Mouse (Mus musculus) heart, adult 18-20 months (tissue): ENCODE measurements at regions not wholly inside any gene's neighbourhood (a gene's known extent, or its start where the extent isn't known, plus 50 kb on each side); places are given as distances from the start of the nearest gene placed in this dataset.

Experiments
- DNase-seq, 2 experiments: peaks; one replicate each; pipeline ENCODE4 v3.0.0; 2021 to 2022; ENCODE audit warnings: mixed read lengths in 1 of 2

DNA sequence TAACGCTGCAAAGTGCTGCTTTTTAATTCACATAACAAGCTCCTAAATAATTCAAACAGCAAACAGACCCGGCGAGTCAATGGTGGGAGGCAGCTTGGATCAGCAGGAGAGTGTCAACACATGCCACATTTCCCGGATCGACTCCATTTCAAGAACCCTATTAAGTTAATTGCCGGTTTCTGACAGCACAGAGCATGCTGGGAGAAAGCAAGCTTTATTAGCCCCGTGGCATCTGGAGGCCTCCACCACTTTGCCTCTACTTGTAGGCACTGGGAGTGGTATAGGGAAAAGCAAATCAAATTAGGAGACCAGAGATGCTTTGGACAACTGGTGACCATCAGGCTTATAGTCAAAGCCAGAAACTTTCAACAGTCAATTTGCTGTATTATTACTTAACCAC lies 188.5 kb downstream of the Emx2 start:
- no peak for DNase-seq

DNA sequence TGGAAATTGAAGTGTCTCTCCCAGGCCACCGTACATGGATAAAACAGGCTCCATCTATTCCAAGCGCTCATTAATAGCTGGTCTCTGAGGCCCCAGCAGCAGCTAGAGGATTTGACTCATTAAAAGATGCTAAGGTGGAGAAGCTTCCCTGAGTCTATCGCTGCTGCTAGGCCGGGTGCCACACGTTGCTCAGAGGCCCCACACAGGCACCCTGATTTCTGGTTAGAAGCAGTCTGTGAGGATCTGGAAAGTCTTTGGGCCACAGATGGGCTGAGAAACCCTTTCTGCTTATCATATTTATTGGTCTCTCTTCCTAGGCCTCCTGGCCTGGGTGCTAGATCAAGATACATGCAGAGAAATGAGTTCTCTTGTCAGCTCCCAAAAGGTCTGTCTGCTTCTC lies 191.2 kb downstream of the Emx2 start:
- DNase-seq, result no peak

DNA sequence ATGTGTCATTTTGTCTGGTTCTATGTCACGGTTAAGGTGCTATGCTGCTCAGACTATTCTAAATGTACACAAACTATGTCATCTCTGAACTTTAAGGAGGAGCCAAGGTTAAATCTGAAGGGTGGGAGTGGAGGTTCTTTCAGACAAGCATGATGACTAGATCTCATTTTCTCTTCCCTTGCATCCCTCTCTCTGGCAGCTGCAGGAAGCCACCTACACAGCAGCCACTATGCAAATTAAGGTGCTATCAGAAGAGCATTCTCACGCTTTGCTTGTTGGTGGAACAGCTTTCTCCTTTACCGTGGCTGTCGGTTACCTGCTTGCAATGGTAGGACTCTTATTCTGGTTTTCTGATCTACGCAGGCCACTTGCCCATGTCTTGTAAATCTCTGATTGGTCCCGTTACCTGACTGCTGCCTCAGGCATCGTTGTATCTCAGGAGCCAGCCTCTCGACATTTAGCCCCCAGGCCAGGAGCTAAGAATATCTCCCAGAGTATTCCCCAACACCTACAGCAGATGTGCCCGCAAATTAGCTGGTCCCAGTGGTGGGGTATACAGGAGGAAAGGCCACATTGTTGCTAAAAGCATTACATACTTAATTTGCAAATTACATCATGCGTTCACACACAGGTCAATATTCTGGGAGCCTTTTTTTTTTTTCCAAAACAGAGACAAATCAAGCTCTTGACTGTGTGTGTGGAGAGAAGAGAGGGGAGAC lies 192.6 kb downstream of the Emx2 start:
- no peak for DNase-seq

GRCm38 (mm10) chr19:59653631-59654367 lies 195.6 kb downstream of the Emx2 start:
- DNase-seq, result no peak

DNA sequence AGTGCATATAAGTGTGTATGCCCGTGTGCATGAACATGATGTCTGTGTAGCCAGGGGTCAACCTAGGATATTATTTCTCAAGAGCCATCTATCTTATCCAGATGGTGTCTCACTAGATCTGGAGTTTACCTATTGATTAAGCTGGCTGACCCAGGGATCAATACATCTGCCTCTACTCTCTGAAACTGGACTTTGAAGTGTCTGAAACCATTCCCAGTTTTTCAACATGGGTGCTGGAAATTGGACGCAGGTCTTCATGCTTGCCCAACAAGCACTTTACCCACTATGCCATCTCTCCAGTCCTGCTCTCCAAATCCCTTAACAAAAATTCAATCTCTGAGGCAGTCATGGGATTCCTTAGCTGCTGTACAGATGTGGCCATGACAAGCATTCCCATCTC lies 197.1 kb downstream of the Emx2 start:
- no peak for DNase-seq

GRCm38 (mm10) chr19:59669793-59670192 lies 211.6 kb downstream of the Emx2 start:
- no peak for DNase-seq

GRCm38 (mm10) chr19:59673537-59673936 lies 215.4 kb downstream of the Emx2 start:
- no peak for DNase-seq

GRCm38 (mm10) chr19:59679191-59679590 lies 221.0 kb downstream of the Emx2 start:
- no peak for DNase-seq

DNA sequence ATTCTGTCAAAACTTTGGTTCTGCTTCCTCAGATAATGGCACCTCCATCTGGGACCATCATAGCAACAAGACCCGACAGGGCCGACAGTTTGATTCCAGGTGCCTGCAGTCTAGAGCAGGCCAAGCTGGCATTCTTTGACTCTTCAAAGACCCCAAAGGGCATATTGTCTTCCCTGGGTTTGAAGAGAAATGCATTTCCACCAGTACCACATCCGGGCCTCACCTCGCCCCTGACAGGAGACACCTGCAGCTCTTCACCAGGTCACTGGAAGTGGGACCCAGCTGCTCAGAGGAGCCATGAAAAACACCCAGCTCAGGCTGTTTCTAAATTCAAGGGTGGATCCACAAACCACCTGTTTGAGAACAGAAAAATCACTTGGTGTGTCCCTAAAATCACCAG lies 222.2 kb downstream of the Emx2 start:
- DNase-seq, result no peak

GRCm38 (mm10) chr19:59684292-59684691 lies 226.1 kb downstream of the Emx2 start:
- DNase-seq, result no peak

GRCm38 (mm10) chr19:59685826-59686717 lies 227.9 kb downstream of the Emx2 start:
- DNase-seq, result no peak

DNA sequence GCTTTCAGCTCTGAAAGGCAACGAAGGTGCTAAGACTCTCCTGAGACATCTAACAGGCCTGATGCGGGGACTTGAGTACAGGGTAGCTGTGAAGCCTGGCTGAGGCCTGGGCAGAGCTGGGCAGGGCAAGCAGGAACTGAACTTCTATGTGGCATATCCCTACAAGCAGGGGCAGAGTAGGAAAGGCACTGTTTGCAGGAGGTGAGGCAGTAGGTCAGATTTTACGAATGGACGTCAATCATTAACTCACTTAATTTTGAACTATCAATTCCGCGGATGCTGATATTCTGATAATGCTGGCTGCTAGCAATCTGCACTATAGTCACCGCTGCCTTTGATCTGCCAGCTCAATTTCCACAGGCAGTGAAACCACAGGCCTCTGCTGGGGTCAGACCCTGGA lies 229.0 kb downstream of the Emx2 start:
- DNase-seq, result no peak

GRCm38 (mm10) chr19:59687681-59688080 lies 229.5 kb downstream of the Emx2 start:
- no peak for DNase-seq

DNA sequence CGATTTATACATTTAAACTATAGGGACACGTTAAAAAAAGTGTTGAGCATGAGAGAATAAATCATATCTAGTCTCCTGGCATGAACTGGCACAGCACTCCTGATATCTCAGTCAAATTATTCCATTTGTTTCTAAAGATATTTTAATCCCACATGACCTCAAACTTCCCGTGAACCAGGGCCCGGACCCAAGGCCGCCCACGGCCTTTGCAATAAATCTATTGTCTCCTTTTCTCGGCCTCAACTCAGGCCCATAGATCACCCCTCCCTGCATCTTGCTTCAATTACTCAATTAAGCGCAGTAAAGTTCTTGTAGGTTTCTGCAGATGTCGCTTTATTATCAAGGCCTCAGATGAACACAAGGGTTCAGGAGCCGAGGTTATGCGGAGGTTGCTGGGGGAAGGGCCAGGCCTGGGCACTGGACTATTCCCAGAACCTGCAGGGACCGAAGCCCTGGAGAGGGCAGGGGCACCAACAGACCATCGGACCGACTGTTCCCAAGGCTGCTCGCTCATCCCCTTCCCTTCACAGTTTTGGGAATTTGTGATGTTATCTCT lies 233.4 kb downstream of the Emx2 start:
- no peak for DNase-seq

DNA sequence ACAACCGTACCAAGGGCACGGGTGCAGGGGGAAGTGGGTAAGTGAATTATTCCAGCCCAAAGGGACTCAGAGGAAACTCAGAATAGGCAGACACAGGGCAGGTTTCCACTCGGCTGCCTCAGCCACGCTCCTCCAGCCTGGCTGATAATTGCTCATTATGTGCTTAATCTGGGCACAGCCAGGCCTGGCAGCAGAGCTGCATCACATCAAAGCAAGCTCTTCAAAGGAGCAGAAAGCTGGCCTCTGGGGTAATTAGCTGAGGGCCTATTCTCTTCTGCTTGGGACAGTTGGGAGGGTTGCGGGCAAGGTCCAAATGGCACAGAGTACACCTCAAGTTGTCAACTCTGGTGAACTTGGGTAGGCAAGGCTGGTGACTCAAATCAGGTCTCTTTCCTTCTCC lies 239.5 kb downstream of the Emx2 start:
- DNase-seq, result no peak

- no peak for DNase-seq
These were observed 242.0 kb downstream of the Emx2 start for GRCm38 (mm10) chr19:59700187-59700586.

GRCm38 (mm10) chr19:59707106-59707505 lies 236.3 kb downstream of the Rab11fip2 start:
- DNase-seq, result no peak

DNA sequence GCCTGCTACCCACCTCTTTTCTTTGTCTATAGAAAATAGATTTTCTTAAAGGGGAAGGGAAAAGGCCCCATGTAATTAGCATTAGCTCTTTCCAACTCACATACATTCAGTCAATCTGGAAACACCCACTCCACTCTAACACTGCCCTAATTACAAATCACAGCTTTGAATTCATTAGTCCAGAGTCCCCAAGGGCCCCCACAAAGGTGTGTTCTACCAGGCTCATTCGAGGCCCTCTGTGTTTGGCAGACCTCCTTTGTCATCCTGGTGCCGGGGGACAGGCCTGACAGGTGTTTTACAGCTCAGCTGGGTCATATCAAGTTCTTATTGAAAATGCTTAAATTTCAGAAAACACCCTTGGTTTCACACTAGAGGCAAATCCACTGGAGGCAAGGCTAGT lies 234.3 kb downstream of the Rab11fip2 start:
- no peak for DNase-seq

- DNase-seq, result no peak
These were observed 228.4 kb downstream of the Rab11fip2 start for GRCm38 (mm10) chr19:59715086-59715485.

DNA sequence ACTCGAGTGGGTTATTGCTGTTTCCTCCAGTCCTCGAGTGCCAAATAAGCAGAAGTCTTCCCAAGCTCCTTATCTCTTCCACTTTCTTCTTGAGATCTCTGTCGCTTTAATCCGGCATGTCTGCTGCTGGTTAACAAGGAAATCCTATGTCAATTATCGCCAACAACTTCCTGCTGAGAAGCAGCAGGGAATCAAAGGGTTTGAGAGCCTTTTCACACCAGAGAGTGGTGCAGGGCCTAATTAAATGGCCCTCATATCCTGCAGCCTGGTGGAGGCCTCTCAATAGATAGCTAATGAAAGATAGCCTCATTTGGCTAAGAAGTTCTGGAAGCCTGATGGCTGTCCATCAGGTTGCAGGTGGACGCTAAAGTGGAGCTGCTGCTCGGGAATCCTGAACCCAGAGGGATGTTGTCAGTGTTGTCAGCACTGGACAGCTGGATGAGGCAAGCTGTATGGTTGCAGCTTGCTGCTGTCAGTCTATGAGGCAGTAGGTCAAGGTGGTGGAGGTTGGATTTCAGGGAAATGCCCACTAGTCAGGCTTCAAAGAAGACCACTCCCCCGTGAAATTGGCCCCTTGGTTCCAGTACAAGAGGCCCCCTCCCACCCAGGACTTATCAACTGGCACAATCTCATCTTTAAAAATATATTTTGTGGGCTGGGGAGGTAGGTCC lies 225.5 kb downstream of the Rab11fip2 start:
- DNase-seq, result no peak

- DNase-seq, result no peak
These were observed 204.9 kb downstream of the Rab11fip2 start for GRCm38 (mm10) chr19:59738541-59738940.

- peak; percentile 1 to 6 for DNase-seq
These were observed 200.5 kb downstream of the Rab11fip2 start for GRCm38 (mm10) chr19:59742946-59743345.
